Mouse (Mus musculus) hindbrain, embryonic 14.5 days (tissue): Measurements from ENCODE around the gene Abce1. TPM values are rescaled to one million over a fixed set of nuclear protein-coding genes. Genes with fewer than 3 reads are reported as not detected.

Experiments used
- ATAC-seq: fragments of 200-750 bp; cut with Nextera tagmentation; 2 replicates; pipeline ENCODE4 v1.8.0; 2017; ENCODE audit warnings: moderate number of reproducible peaks, mild to moderate bottlenecking, moderate TSS enrichment, moderate library complexity; ENCODE audit not compliant: low FRiP score
- DNase-seq: peaks from one replicate; pipeline ENCODE4 v3.0.0-alpha.2; 2015; ENCODE audit warnings: low spot score
- H3K27ac ChIP-seq: fragments of 300-500 bp; sonication (generic); 2 replicates; pipeline ENCODE4 v1.5.1; 2014; ENCODE audit warnings: mild to moderate bottlenecking, moderate library complexity
- H3K27me3 ChIP-seq: fragments of 300-500 bp; sonication (generic); 2 replicates; pipeline ENCODE4 v1.6.1; 2014; ENCODE audit warnings: mild to moderate bottlenecking, low read length, mixed read lengths; ENCODE audit not compliant: control insufficient read depth, insufficient read depth
- H3K36me3 ChIP-seq: fragments of 300-500 bp; sonication (generic); replicated peaks from 2 replicates; pipeline ENCODE4 v1.6.1; 2014; ENCODE audit not compliant: control insufficient read depth, insufficient read depth
- H3K4me1 ChIP-seq: fragments of 300-500 bp; sonication (generic); replicated peaks from 2 replicates; pipeline ENCODE4 v1.6.1; 2014; ENCODE audit warnings: antibody characterized with exemption, low read length, mixed read lengths; ENCODE audit not compliant: control insufficient read depth, insufficient read depth
- H3K4me2 ChIP-seq: fragments of 300-500 bp; sonication (generic); replicated peaks from 2 replicates; pipeline ENCODE4 v1.6.1; 2014; ENCODE audit warnings: mild to moderate bottlenecking, moderate library complexity
- H3K4me3 ChIP-seq: fragments of 300-500 bp; sonication (generic); replicated peaks from 2 replicates; pipeline ENCODE4 v1.5.1; 2014; ENCODE audit warnings: mild to moderate bottlenecking, low read length
- H3K9ac ChIP-seq: fragments of 300-500 bp; sonication (generic); 2 replicates; pipeline ENCODE4 v1.6.1; 2014
- H3K9me3 ChIP-seq: fragments of 300-500 bp; sonication (generic); 2 replicates; pipeline ENCODE4 v1.6.1; 2016; ENCODE audit warnings: low read length; ENCODE audit not compliant: control insufficient read depth
- WGBS: fragments of 180-500 bp; shearing (Covaris S2); extraction: QIAGEN DNeasy Blood & Tissue Kit; methylation state at CpG from one replicate; pipeline ENCODE4 v1.1.7; 2014; 5-methylcytosine and 5-hydroxymethylcytosine counted together
- polyA plus RNA-seq: library from polyadenylated mRNA; unstranded; fragments of >200 nt; fragmentation: Nextera tagmentation; extraction: Ambion mirVana; gene quantifications from 2 replicates; pipeline ENCODE4 v1.2.1, GENCODE M21; 2014

Gene Abce1
- polyA plus RNA-seq, 1 experiment from 2014 or later = 89.8 TPM

GRCm38 (mm10) chr8:79653736-79654135, 57.8 kb downstream of the Abce1 start:
- WGBS = 93% methylated on average over 4 of the region's 4 CpGs
- no peaks in the 10 kb centered on the region for H3K4me1 ChIP-seq
- H3K4me2 ChIP-seq = no peak overlapping the region
- no peak overlapping the region for H3K4me3 ChIP-seq
- H3K27me3 ChIP-seq = no peaks in the 10 kb centered on the region
- H3K9ac ChIP-seq = no peak overlapping the region
- no peak for DNase-seq
- no peak overlapping the region for H3K27ac ChIP-seq
- H3K9me3 ChIP-seq = no peaks in the 10 kb centered on the region
- ATAC-seq = no peak
- H3K36me3 ChIP-seq = peaks cover 50% of the 10 kb centered on the region

DNA sequence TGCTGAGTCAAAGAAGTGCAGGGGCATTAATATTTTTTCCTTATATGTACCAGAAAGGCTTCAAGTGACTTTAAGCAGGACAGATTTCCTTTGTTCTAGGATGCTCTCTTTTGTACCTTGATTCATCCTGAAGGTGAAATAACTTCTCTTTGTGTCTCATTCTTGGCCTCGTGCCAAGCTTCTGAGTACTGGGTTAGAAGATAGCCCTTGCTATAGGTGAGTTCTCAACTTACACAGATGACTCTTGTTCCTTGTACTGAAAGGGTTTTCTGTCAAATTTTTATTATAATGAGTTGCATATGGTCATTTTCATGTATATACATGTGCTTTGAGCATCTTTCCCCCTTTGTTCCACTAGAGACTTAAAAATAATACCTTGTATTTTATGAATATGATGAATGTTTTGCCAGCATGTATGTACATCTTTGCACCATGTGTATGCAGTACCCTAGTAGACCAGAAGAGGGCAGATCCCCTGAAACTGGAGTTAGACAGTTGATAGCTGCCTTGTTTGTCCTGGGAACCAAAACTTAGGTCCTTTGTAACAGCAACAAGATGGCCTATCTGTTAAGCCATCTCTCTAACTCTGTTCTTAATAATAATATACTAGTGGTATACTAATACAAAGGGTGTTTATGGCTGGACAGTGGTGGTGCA, 61.3 kb downstream of the Abce1 start:
- ATAC-seq (no peak), DNase-seq (peak; percentile 30)
- no peaks in the 10 kb centered on the region for H3K27me3 ChIP-seq
- peaks cover 45% of the 10 kb centered on the region for H3K36me3 ChIP-seq
- no peak overlapping the region for H3K27ac ChIP-seq
- no peak overlapping the region for H3K4me2 ChIP-seq
- no peak overlapping the region for H3K4me3 ChIP-seq
- no peak overlapping the region for H3K9ac ChIP-seq
- no peaks in the 10 kb centered on the region for H3K4me1 ChIP-seq
- no peaks in the 10 kb centered on the region for H3K9me3 ChIP-seq
- WGBS = 90% methylated on average over 1 of the region's 1 CpGs

DNA sequence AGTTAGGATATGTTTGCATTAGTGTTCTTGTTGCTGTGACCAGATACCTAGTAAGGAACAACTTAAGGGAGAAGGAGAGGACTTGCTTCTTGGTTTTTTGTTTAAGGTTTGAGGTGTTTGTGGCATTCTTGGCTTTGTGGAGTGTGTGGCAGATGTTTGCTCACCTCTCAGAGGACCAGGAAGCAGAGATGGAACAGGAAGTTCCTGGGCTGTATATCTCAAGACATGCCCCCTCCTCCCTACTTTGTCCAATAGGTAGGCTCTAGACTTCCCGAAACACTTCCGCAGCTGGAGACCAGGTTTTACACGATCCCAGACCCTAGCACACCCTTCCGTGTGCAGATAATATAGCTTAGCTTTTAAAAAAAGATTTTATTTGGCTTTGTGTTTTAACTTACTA, 62.0 kb downstream of the Abce1 start:
- Histone ChIP-seq H3K4me1 (no peaks in the 10 kb centered on the region), H3K4me3 (no peak overlapping the region), H3K36me3 (peaks cover 44% of the 10 kb centered on the region), H3K9me3 (no peaks in the 10 kb centered on the region), H3K4me2 (no peak overlapping the region), H3K9ac (no peak overlapping the region), H3K27ac (no peak overlapping the region), H3K27me3 (no peaks in the 10 kb centered on the region)
- DNase-seq (no peak), ATAC-seq (no peak)
- 98% methylated on average over 4 of the region's 4 CpGs for WGBS

GRCm38 (mm10) chr8:79641119-79641518, 70.4 kb downstream of the Abce1 start:
- Histone ChIP-seq H3K27me3 (no peaks in the 10 kb centered on the region), H3K4me3 (peak overlapping the region; percentile 97), H3K9me3 (no peaks in the 10 kb centered on the region), H3K4me1 (peaks cover 26% of the 10 kb centered on the region), H3K4me2 (peak overlapping the region; percentile 86), H3K27ac (no peak overlapping the region), H3K9ac (peak overlapping the region; percentile 88), H3K36me3 (peaks cover 18% of the 10 kb centered on the region)
- DNase-seq (no peak), ATAC-seq (no peak)
- WGBS = 23% methylated on average over 1 of the region's 1 CpGs

GRCm38 (mm10) chr8:79639586-79640451, 71.7 kb downstream of the Abce1 start, which contains the start of gene Otud4:
TSS of gene Otud4 (plus strand) at chr8:79639618.
- H3K36me3 ChIP-seq = peaks cover 6% of the 10 kb centered on the region; the same call in 1 of the 2 replicates
- ATAC-seq (peak; percentile 70), DNase-seq (peak; percentile 37)
- H3K4me2 ChIP-seq = peak within 1 kb of the TSS; percentile 86
- peak within 1 kb of the TSS; percentile 88 for H3K9ac ChIP-seq
- no peaks in the 10 kb centered on the region for H3K27me3 ChIP-seq
- H3K9me3 ChIP-seq = no peaks in the 10 kb centered on the region
- peaks cover 26% of the 10 kb centered on the region for H3K4me1 ChIP-seq
- peak within 1 kb of the TSS; percentile 97 for H3K27ac ChIP-seq
- peak within 1 kb of the TSS; percentile 97 for H3K4me3 ChIP-seq
- under 1% methylated on average over 93 of the region's 103 CpGs for WGBS

- H3K4me1 ChIP-seq = peaks cover 26% of the 10 kb centered on the region
These were observed 72.6 kb downstream of the Abce1 start for GRCm38 (mm10) chr8:79638707-79639549.

GRCm38 (mm10) chr8:79638001-79638706, 73.4 kb downstream of the Abce1 start:
- 9% methylated on average over 11 of the region's 11 CpGs for WGBS

More at GRCm38 (mm10) chr8:79638707-79639549, 72.6 kb downstream of the Abce1 start:
- Histone ChIP-seq H3K4me2 (peak overlapping the region; percentile 86), H3K36me3 (peaks cover 1% of the 10 kb centered on the region; the same call in 1 of the 2 replicates), H3K27ac (peak overlapping the region; percentile 97), H3K9me3 (no peaks in the 10 kb centered on the region), H3K9ac (peak overlapping the region; percentile 88), H3K4me3 (peak overlapping the region; percentile 97), H3K27me3 (no peaks in the 10 kb centered on the region)
- WGBS = under 1% methylated on average over 71 of the region's 77 CpGs
- DNase-seq (peak; percentile 96), ATAC-seq (peak; percentile 99)

DNA sequence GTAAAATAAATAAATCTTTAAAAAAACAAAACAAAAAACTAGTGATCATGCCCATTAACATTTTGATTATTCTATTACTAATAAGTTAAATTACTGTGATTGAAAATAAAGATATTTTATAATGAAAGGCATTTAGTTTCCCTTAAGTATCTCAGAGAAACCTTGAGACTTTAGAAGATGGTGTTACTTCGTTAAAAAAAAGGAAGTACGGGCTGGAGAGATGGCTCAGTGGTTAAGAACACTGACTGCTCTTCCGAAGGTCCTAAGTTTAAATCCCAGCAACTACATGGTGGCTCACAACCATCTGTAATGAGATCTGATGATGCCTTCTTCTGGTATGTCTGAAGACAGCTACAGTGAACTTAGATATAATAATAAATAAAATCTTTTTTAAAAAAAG, 74.3 kb downstream of the Abce1 start:
- ATAC-seq = no peak
- Histone ChIP-seq H3K9ac (no peak overlapping the region), H3K27me3 (no peaks in the 10 kb centered on the region), H3K27ac (no peak overlapping the region), H3K4me1 (peaks cover 21% of the 10 kb centered on the region), H3K4me2 (no peak overlapping the region), H3K9me3 (no peaks in the 10 kb centered on the region), H3K4me3 (no peak overlapping the region), H3K36me3 (no peaks in the 10 kb centered on the region)
- DNase-seq = no peak
- 91% methylated on average over 3 of the region's 3 CpGs for WGBS

More at GRCm38 (mm10) chr8:79638001-79638706, 73.4 kb downstream of the Abce1 start:
- peak overlapping the region; percentile 73 for H3K4me2 ChIP-seq
- H3K9me3 ChIP-seq = no peaks in the 10 kb centered on the region
- H3K4me1 ChIP-seq = peaks cover 26% of the 10 kb centered on the region
- no peak for DNase-seq
- no peak for ATAC-seq
- H3K27me3 ChIP-seq = no peaks in the 10 kb centered on the region
- peak overlapping the region; percentile 86 for H3K9ac ChIP-seq
- no peaks in the 10 kb centered on the region for H3K36me3 ChIP-seq
- peak overlapping the region; percentile 97 for H3K4me3 ChIP-seq
- H3K27ac ChIP-seq = peak overlapping the region; percentile 97
